Mouse (Mus musculus) gastrocnemius, adult 2 months (tissue): ENCODE data around the gene Tspan5. TPM values are rescaled to one million over a fixed set of nuclear protein-coding genes. Genes with fewer than 3 reads are reported as not detected.

ENCODE experiments used
- DNase-seq: peaks from one replicate; pipeline ENCODE4 v3.0.0; 2022
- H3K27ac ChIP-seq: fragments of 200-600 bp; 2 replicates; pipeline ENCODE4 v1.8.1; 2022; ENCODE audit warnings: mild to moderate bottlenecking
- H3K4me3 ChIP-seq: fragments of 200-600 bp; 2 replicates; pipeline ENCODE4 v1.8.1; 2022; ENCODE audit warnings: mild to moderate bottlenecking, moderate library complexity
- CTCF ChIP-seq: fragments of 200-600 bp; IDR thresholded peaks from 2 replicates; pipeline ENCODE4 v1.8.1; 2022; ENCODE audit warnings: antibody characterized with exemption, mild to moderate bottlenecking, moderate library complexity
- intact Hi-C: fragments of 180-260 bp; cut with DNase I; formaldehyde crosslinking; loops from one replicate; pipeline ENCODE4 v1.15.1; 2025
- total RNA-seq, 2 experiments: library from RNA; stranded (reverse); gene quantifications; 2 replicates each; pipeline ENCODE4 v1.2.3; 2021

Gene Tspan5
- total RNA-seq, 2 experiments from 2014 or later: 4.0 to 4.4 TPM

- no peak overlapping the region for H3K27ac ChIP-seq
- intact Hi-C loops: no loop called here
- DNase-seq: no peak
- no peak for TF ChIP-seq CTCF
- H3K4me3 ChIP-seq: no peak overlapping the region
These were observed 67.5 kb downstream of the Tspan5 start for GRCm38 (mm10) chr3:138809509-138809908.

- no peak for DNase-seq
- no peak overlapping the region for H3K27ac ChIP-seq
- no peak for TF ChIP-seq CTCF
- intact Hi-C loops: no loop called here
- H3K4me3 ChIP-seq: no peak overlapping the region
These were observed 70.6 kb downstream of the Tspan5 start for GRCm38 (mm10) chr3:138812565-138812964.

GRCm38 (mm10) chr3:138813139-138813810, 71.3 kb downstream of the Tspan5 start:
- DNase-seq: no peak
- Histone ChIP-seq H3K27ac (no peak overlapping the region), H3K4me3 (no peak overlapping the region)
- TF ChIP-seq CTCF: no peak
- intact Hi-C loops: no loop called here

GRCm38 (mm10) chr3:138814457-138814856, 72.5 kb downstream of the Tspan5 start:
- no peak for DNase-seq
- TF ChIP-seq CTCF: no peak
- intact Hi-C loops: no loop called here
- H3K27ac ChIP-seq: no peak overlapping the region
- no peak overlapping the region for H3K4me3 ChIP-seq

- Histone ChIP-seq H3K27ac (peak overlapping the region; percentile 58), H3K4me3 (no peak overlapping the region)
- TF ChIP-seq CTCF: no peak
- intact Hi-C loops: no loop called here
- peak; percentile 40 for DNase-seq
These were observed 73.3 kb downstream of the Tspan5 start for GRCm38 (mm10) chr3:138815127-138815837.

GRCm38 (mm10) chr3:138816888-138817656, 75.1 kb downstream of the Tspan5 start:
- H3K4me3 ChIP-seq: no peak overlapping the region
- no peak for TF ChIP-seq CTCF
- no peak for DNase-seq
- H3K27ac ChIP-seq: no peak overlapping the region
- intact Hi-C loops: no loop called here

GRCm38 (mm10) chr3:138819862-138820261, 77.9 kb downstream of the Tspan5 start:
- intact Hi-C loops: no loop called here
- Histone ChIP-seq H3K27ac (no peak overlapping the region), H3K4me3 (no peak overlapping the region)
- no peak for DNase-seq
- TF ChIP-seq CTCF: no peak

GRCm38 (mm10) chr3:138820296-138820695, 78.3 kb downstream of the Tspan5 start:
- no peak for TF ChIP-seq CTCF
- no peak for DNase-seq

GRCm38 (mm10) chr3:138821886-138822445, 80.0 kb downstream of the Tspan5 start:
- intact Hi-C loops: no loop called here
- DNase-seq: no peak
- no peak overlapping the region for H3K27ac ChIP-seq
- no peak overlapping the region for H3K4me3 ChIP-seq
- no peak for TF ChIP-seq CTCF

More at GRCm38 (mm10) chr3:138820296-138820695, 78.3 kb downstream of the Tspan5 start:
- no peak overlapping the region for H3K27ac ChIP-seq
- no peak overlapping the region for H3K4me3 ChIP-seq
- intact Hi-C loops: no loop called here

- DNase-seq: no peak
- Histone ChIP-seq H3K27ac (no peak overlapping the region), H3K4me3 (no peak overlapping the region)
- intact Hi-C loops: no loop called here
- TF ChIP-seq CTCF: no peak
These were observed 81.9 kb downstream of the Tspan5 start for GRCm38 (mm10) chr3:138823857-138824256.

GRCm38 (mm10) chr3:138825296-138825695, 83.3 kb downstream of the Tspan5 start:
- H3K27ac ChIP-seq: no peak overlapping the region
- intact Hi-C loops: no loop called here
- no peak for DNase-seq
- no peak for TF ChIP-seq CTCF
- no peak overlapping the region for H3K4me3 ChIP-seq

GRCm38 (mm10) chr3:138826243-138826800, 84.3 kb downstream of the Tspan5 start:
- DNase-seq: no peak
- Histone ChIP-seq H3K27ac (no peak overlapping the region), H3K4me3 (no peak overlapping the region)
- no peak for TF ChIP-seq CTCF
- intact Hi-C loops: no loop called here
